In the genomic region with DNA sequence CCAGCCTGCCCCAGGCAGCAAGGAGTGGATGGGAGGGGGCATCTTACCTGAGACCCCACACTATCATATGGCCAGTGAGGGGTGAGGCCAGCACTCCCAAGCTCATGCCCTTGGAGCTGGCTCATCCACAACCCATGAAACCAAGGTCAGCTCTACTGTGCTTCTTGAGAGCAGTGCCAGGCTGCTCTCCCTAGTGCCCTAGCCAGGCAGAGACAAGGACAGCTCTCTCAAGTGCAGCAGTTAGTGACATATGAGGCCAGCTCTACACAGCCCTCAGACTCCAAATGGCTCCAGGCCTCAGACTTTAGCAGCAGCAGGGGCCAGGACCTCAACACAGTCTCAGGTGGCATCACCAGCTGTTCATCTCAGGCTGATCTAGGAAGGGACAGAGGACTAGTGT, we compare ENCODE assay signal across 23 mouse cellular contexts. TPM values are rescaled to one million over a fixed set of nuclear protein-coding genes. Genes with fewer than 3 reads are reported as not detected.
DNase-seq lines count a peak whose midpoint lies in the region; ATAC-seq lines count a peak whose summit lies in the region.
"Had no signal": no experiment of that assay in that cellular context is flagged by ENCODE, and none has a peak within 500 bp of the region (broad histone marks: within the 10 kb centered on the region; RNA-seq: fewer than 3 reads in every experiment).

No protein-coding gene starts in this region.

- no peak overlapping the region for H3K4me2 ChIP-seq in hindbrain, embryonic 11.5 days (replicated peaks; ENCODE audit: low read depth, low read length)
- no peak overlapping the region for H3K4me2 ChIP-seq in hindbrain, embryonic 13.5 days
- H3K4me2 ChIP-seq in midbrain, embryonic 14.5 days (ENCODE audit: low read length), result no peak overlapping the region
- H3K4me2 ChIP-seq: heart, embryonic 13.5 days; kidney, embryonic 15.5 days; limb, embryonic 12.5 days; lung, embryonic 15.5 days; neural tube, embryonic 15.5 days had no signal

- H3K27ac ChIP-seq in hindbrain, embryonic 11.5 days (ENCODE audit: low read depth, low read length), result no peak overlapping the region
- no peak overlapping the region for H3K27ac ChIP-seq in hindbrain, embryonic 13.5 days
- no peak overlapping the region for H3K27ac ChIP-seq in midbrain, embryonic 14.5 days (replicated peaks; ENCODE audit: low read depth, low read length)
- H3K27ac ChIP-seq in midbrain, embryonic 10.5 days (replicated peaks), result no peak overlapping the region
- H3K27ac ChIP-seq: heart, embryonic 13.5 days; kidney, embryonic 15.5 days; limb, embryonic 12.5 days; liver, embryonic 14.5 days; lung, embryonic 15.5 days; neural tube, embryonic 15.5 days had no signal

- DNase-seq in hindbrain, embryonic 11.5 days (ENCODE audit: low spot score), result no peak
- DNase-seq in midbrain, embryonic 14.5 days, result no peak
- DNase-seq in midbrain, embryonic 10.5 days (ENCODE audit: low spot score), result no peak
- peak; percentile 22 to 58 for DNase-seq in adrenal gland, postnatal 36 days
- DNase-seq in right cerebral cortex, postnatal 25 days, result no peak
- DNase-seq in thymus, postnatal 10 days (ENCODE audit: low spot score in 2 of 2), result no peak
- DNase-seq: cerebellum, postnatal 10 days; gastrocnemius, postnatal 10 days; heart, adult 18-20 months; heart, postnatal 36 days; lung, postnatal 4 days; retina, postnatal 1 day; right cerebral cortex, postnatal 4 days; thymus, postnatal 25 days had no signal

- H3K4me3 ChIP-seq in hindbrain, embryonic 11.5 days (ENCODE audit: low read depth, low read length), result no peak overlapping the region
- H3K4me3 ChIP-seq in hindbrain, embryonic 13.5 days, result no peak overlapping the region
- no peak overlapping the region for H3K4me3 ChIP-seq in midbrain, embryonic 14.5 days (replicated peaks; ENCODE audit: low read depth, low read length)
- no peak overlapping the region for H3K4me3 ChIP-seq in midbrain, embryonic 10.5 days
- H3K4me3 ChIP-seq: heart, embryonic 13.5 days; kidney, embryonic 15.5 days; limb, embryonic 12.5 days; lung, embryonic 15.5 days; neural tube, embryonic 15.5 days had no signal

- H3K9ac ChIP-seq in hindbrain, embryonic 11.5 days (ENCODE audit: low read depth, low read length), result no peak overlapping the region
- H3K9ac ChIP-seq in hindbrain, embryonic 13.5 days, result no peak overlapping the region
- H3K9ac ChIP-seq in midbrain, embryonic 14.5 days (replicated peaks; ENCODE audit: low read length), result no peak overlapping the region
- H3K9ac ChIP-seq: heart, embryonic 13.5 days; kidney, embryonic 15.5 days; limb, embryonic 12.5 days; liver, embryonic 14.5 days; lung, embryonic 15.5 days; neural tube, embryonic 15.5 days had no signal

- H3K27me3 ChIP-seq in hindbrain, embryonic 11.5 days (ENCODE audit: control insufficient read depth, insufficient read depth, low read length), result no peaks in the 10 kb centered on the region
- no peaks in the 10 kb centered on the region for H3K27me3 ChIP-seq in hindbrain, embryonic 13.5 days
- no peaks in the 10 kb centered on the region for H3K27me3 ChIP-seq in midbrain, embryonic 14.5 days (ENCODE audit: control insufficient read depth, insufficient read depth, low read length)
- H3K27me3 ChIP-seq in midbrain, embryonic 10.5 days (ENCODE audit: low read depth, poor library complexity, severe bottlenecking), result no peaks in the 10 kb centered on the region
- H3K27me3 ChIP-seq: heart, embryonic 13.5 days; kidney, embryonic 15.5 days; limb, embryonic 12.5 days; lung, embryonic 15.5 days; neural tube, embryonic 15.5 days had no signal

- H3K36me3 ChIP-seq in hindbrain, embryonic 11.5 days (ENCODE audit: control insufficient read depth, insufficient read depth, low read length), result no peaks in the 10 kb centered on the region
- no peaks in the 10 kb centered on the region for H3K36me3 ChIP-seq in hindbrain, embryonic 13.5 days
- no peaks in the 10 kb centered on the region for H3K36me3 ChIP-seq in midbrain, embryonic 14.5 days (ENCODE audit: control insufficient read depth, insufficient read depth, low read length)
- H3K36me3 ChIP-seq in midbrain, embryonic 10.5 days, result no peaks in the 10 kb centered on the region
- H3K36me3 ChIP-seq: G1E; heart, embryonic 13.5 days; kidney, embryonic 15.5 days; limb, embryonic 12.5 days; lung, embryonic 15.5 days; neural tube, embryonic 15.5 days had no signal

- H3K4me1 ChIP-seq in hindbrain, embryonic 11.5 days (replicated peaks; ENCODE audit: control insufficient read depth, insufficient read depth, low read length), result no peaks in the 10 kb centered on the region
- H3K4me1 ChIP-seq in hindbrain, embryonic 13.5 days (replicated peaks), result no peaks in the 10 kb centered on the region
- H3K4me1 ChIP-seq in midbrain, embryonic 14.5 days (ENCODE audit: control insufficient read depth, insufficient read depth, low read length), result no peaks in the 10 kb centered on the region
- no peaks in the 10 kb centered on the region for H3K4me1 ChIP-seq in midbrain, embryonic 10.5 days
- H3K4me1 ChIP-seq: heart, embryonic 13.5 days; kidney, embryonic 15.5 days; limb, embryonic 12.5 days; lung, embryonic 15.5 days; neural tube, embryonic 15.5 days had no signal

- peak; percentile 47; the same call in 1 of the 2 replicates for ATAC-seq in hindbrain, embryonic 11.5 days (ENCODE audit: low FRiP score)
- ATAC-seq in hindbrain, embryonic 13.5 days (ENCODE audit: low FRiP score), result no peak
- ATAC-seq in midbrain, embryonic 14.5 days (ENCODE audit: low FRiP score, low TSS enrichment), result 0 out of 2 replicates have a peak, but pooled peaks have one; percentile 24
- ATAC-seq: activated CD4-positive, CD25-positive, alpha-beta regulatory T cell, adult 4 months had no signal

- no peaks in the 10 kb centered on the region for H3K9me3 ChIP-seq in hindbrain, embryonic 11.5 days (ENCODE audit: control insufficient read depth, low read length)
- H3K9me3 ChIP-seq in hindbrain, embryonic 13.5 days, result no peaks in the 10 kb centered on the region
- no peaks in the 10 kb centered on the region for H3K9me3 ChIP-seq in midbrain, embryonic 14.5 days (ENCODE audit: control insufficient read depth, low read length)
- H3K9me3 ChIP-seq in midbrain, embryonic 10.5 days (replicated peaks), result no peaks in the 10 kb centered on the region
- H3K9me3 ChIP-seq: G1E; heart, embryonic 13.5 days; kidney, embryonic 15.5 days; limb, embryonic 12.5 days; lung, embryonic 15.5 days; neural tube, embryonic 15.5 days had no signal

RNA-seq across cellular contexts. Expression of gene Naip5, which starts 2.4 kb away (rescaled TPM):
- 0.14 and 0.15 TPM in 2 replicates for polyA plus RNA-seq in hindbrain, embryonic 11.5 days (2014; fragmentation: Nextera tagmentation; extraction: Ambion mirVana)
- polyA plus RNA-seq in hindbrain, embryonic 13.5 days (2015; fragmentation: Nextera tagmentation; extraction: Ambion mirVana), result 0.16 and 0.17 TPM in 2 replicates
- polyA plus RNA-seq in midbrain, embryonic 14.5 days (2014; fragmentation: Nextera tagmentation; extraction: Ambion mirVana), result 0.05 and 0.13 TPM in 2 replicates
- 0.07 TPM in 2 replicates for polyA plus RNA-seq in midbrain, embryonic 10.5 days (2016; fragmentation: Nextera tagmentation; extraction: Ambion mirVana)
- 1 to 10 TPM; 1.3 to 9.1 TPM for total RNA-seq in adrenal gland, postnatal 36 days (2021)
- polyA plus RNA-seq: limb, embryonic 12.5 days had no signal

RNA-seq across cellular contexts. Expression of gene Naip2, which starts 41.8 kb away (rescaled TPM):
- polyA plus RNA-seq in hindbrain, embryonic 11.5 days (2014; fragmentation: Nextera tagmentation; extraction: Ambion mirVana), result 0.19 and 0.25 TPM in 2 replicates
- 0.22 and 0.26 TPM in 2 replicates for polyA plus RNA-seq in hindbrain, embryonic 13.5 days (2015; fragmentation: Nextera tagmentation; extraction: Ambion mirVana)
- polyA plus RNA-seq in midbrain, embryonic 14.5 days (2014; fragmentation: Nextera tagmentation; extraction: Ambion mirVana), result 0.11 and 0.25 TPM in 2 replicates
- polyA plus RNA-seq in midbrain, embryonic 10.5 days (2016; fragmentation: Nextera tagmentation; extraction: Ambion mirVana), result 0.11 and 0.16 TPM in 2 replicates
- 1 to 10 TPM; 1.6 to 1.7 TPM for total RNA-seq in adrenal gland, postnatal 36 days (2021)

Comparison
In these comparisons a context has a peak if more than half of its experiments do, and no peak if none do; other contexts are left out.
1. DNase-seq: peak in adrenal gland, postnatal 36 days (2 of 2); none in hindbrain, embryonic 11.5 days (single experiment), midbrain, embryonic 14.5 days (single experiment), midbrain, embryonic 10.5 days (single experiment), right cerebral cortex, postnatal 25 days (single experiment) and thymus, postnatal 10 days (0 of 2).